In the genomic region with DNA sequence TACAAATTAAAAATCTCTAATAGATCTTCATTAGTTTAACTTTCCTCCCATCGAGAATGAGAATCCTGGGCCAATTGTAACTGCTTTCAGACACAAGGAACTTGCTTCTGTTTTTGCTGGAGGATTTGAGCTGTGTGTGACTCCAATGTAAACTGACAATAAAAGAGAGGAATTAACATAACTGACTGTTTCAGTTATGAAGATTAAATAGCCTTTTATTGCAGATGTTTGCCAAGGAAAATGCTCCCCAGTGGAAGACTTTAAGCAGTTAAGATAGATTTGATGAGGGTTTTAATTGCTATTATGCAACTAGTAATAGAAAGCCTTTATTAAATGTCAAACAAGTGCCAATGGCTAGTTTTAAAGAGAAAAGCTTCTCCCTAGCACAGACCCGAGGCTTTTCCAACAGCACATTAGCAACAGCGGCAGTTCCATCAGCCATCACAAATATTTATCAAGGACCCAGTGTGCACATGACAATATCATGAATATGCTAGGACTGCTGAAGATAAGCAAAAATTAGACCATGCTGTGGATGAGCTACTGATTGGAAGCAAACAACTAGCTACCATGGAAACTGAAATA, we compare ENCODE assay signal across 30 mouse cellular contexts.
DNase-seq lines count a peak whose midpoint lies in the region; ATAC-seq and TF ChIP-seq lines count a peak whose summit lies in the region.
"Had no signal": no experiment of that assay in that cellular context is flagged by ENCODE, and none has a peak within 500 bp of the region (broad histone marks: within the 10 kb centered on the region; RNA-seq: fewer than 3 reads in every experiment).

No protein-coding gene starts in this region.

- H3K27ac ChIP-seq in forebrain, embryonic 14.5 days (ENCODE audit: low read depth, low read length): no peak overlapping the region
- H3K27ac ChIP-seq in forebrain, embryonic 13.5 days: no peak overlapping the region
- H3K27ac ChIP-seq in kidney, postnatal 0 days: no peak overlapping the region
- H3K27ac ChIP-seq in kidney, embryonic 14.5 days (ENCODE audit: low read depth, low read length): no peak overlapping the region
- H3K27ac ChIP-seq in midbrain, embryonic 14.5 days (replicated peaks; ENCODE audit: low read depth, low read length): no peak overlapping the region
- H3K27ac ChIP-seq in midbrain, embryonic 11.5 days (ENCODE audit: low read depth, low read length): no peak overlapping the region
- H3K27ac ChIP-seq: embryonic facial prominence, embryonic 12.5 days; gastrocnemius, adult 2 months; hindbrain, embryonic 14.5 days; liver, embryonic 14.5 days; stomach, postnatal 0 days had no signal

- H3K36me3 ChIP-seq in forebrain, embryonic 14.5 days (ENCODE audit: control insufficient read depth, insufficient read depth, low read length): no peaks in the 10 kb centered on the region
- no peaks in the 10 kb centered on the region for H3K36me3 ChIP-seq in forebrain, embryonic 13.5 days (ENCODE audit: poor library complexity, severe bottlenecking)
- no peaks in the 10 kb centered on the region for H3K36me3 ChIP-seq in kidney, postnatal 0 days (ENCODE audit: insufficient read depth, low read length)
- H3K36me3 ChIP-seq in kidney, embryonic 14.5 days (ENCODE audit: control insufficient read depth, insufficient read depth, low read length): no peaks in the 10 kb centered on the region
- no peaks in the 10 kb centered on the region for H3K36me3 ChIP-seq in midbrain, embryonic 14.5 days (ENCODE audit: control insufficient read depth, insufficient read depth, low read length)
- H3K36me3 ChIP-seq in midbrain, embryonic 11.5 days (ENCODE audit: control insufficient read depth, insufficient read depth, low read length): no peaks in the 10 kb centered on the region
- H3K36me3 ChIP-seq: embryonic facial prominence, embryonic 12.5 days; G1E had no signal

- peak; percentile 9 for DNase-seq in forebrain, embryonic 14.5 days (ENCODE audit: low spot score)
- DNase-seq in kidney, postnatal 0 days (ENCODE audit: low spot score): peak; percentile 2
- peak; percentile 3 for DNase-seq in midbrain, embryonic 14.5 days
- DNase-seq in midbrain, embryonic 11.5 days (ENCODE audit: low spot score, missing footprints): no peak
- no peak for DNase-seq in ovary, postnatal 14 days (ENCODE audit: low spot score)
- DNase-seq: adrenal gland, postnatal 10 days; cerebellum, adult 11 months; cerebellum, adult 9-10 months; cerebellum, postnatal 36 days; gastrocnemius, adult 2 months; gastrocnemius, postnatal 36 days; heart, adult 18-20 months; heart, postnatal 36 days; kidney, adult 18-20 months; kidney, postnatal 10 days; layer of hippocampus, adult 9-11 months; liver; lung, postnatal 14 days; right cerebral cortex, postnatal 4 days; thymus, adult 18-20 months; thymus, postnatal 25 days had no signal

- H3K4me2 ChIP-seq in forebrain, embryonic 14.5 days (ENCODE audit: low read length): no peak overlapping the region
- no peak overlapping the region for H3K4me2 ChIP-seq in forebrain, embryonic 13.5 days
- H3K4me2 ChIP-seq in kidney, postnatal 0 days (ENCODE audit: low read length): no peak overlapping the region
- no peak overlapping the region for H3K4me2 ChIP-seq in kidney, embryonic 14.5 days (replicated peaks; ENCODE audit: low read depth, low read length)
- no peak overlapping the region for H3K4me2 ChIP-seq in midbrain, embryonic 14.5 days (ENCODE audit: low read length)
- no peak overlapping the region for H3K4me2 ChIP-seq in midbrain, embryonic 11.5 days
- H3K4me2 ChIP-seq: embryonic facial prominence, embryonic 12.5 days; heart, embryonic 11.5 days; hindbrain, embryonic 14.5 days had no signal

- no peaks in the 10 kb centered on the region for H3K9me3 ChIP-seq in forebrain, embryonic 14.5 days (replicated peaks; ENCODE audit: control insufficient read depth, low read length)
- H3K9me3 ChIP-seq in forebrain, embryonic 13.5 days (replicated peaks): no peaks in the 10 kb centered on the region
- H3K9me3 ChIP-seq in kidney, postnatal 0 days (replicated peaks; ENCODE audit: low read length): no peaks in the 10 kb centered on the region
- no peaks in the 10 kb centered on the region for H3K9me3 ChIP-seq in kidney, embryonic 14.5 days (ENCODE audit: control insufficient read depth, low read length)
- no peaks in the 10 kb centered on the region for H3K9me3 ChIP-seq in midbrain, embryonic 14.5 days (ENCODE audit: control insufficient read depth, low read length)
- no peaks in the 10 kb centered on the region for H3K9me3 ChIP-seq in midbrain, embryonic 11.5 days (ENCODE audit: control insufficient read depth, low read length)
- H3K9me3 ChIP-seq: embryonic facial prominence, embryonic 12.5 days; G1E had no signal

- H3K27me3 ChIP-seq in forebrain, embryonic 14.5 days (replicated peaks; ENCODE audit: control insufficient read depth, insufficient read depth, low read length): no peaks in the 10 kb centered on the region
- H3K27me3 ChIP-seq in forebrain, embryonic 13.5 days: no peaks in the 10 kb centered on the region
- no peaks in the 10 kb centered on the region for H3K27me3 ChIP-seq in kidney, postnatal 0 days (ENCODE audit: insufficient read depth, low read length)
- H3K27me3 ChIP-seq in kidney, embryonic 14.5 days (ENCODE audit: control insufficient read depth, insufficient read depth, low read length): no peaks in the 10 kb centered on the region
- no peaks in the 10 kb centered on the region for H3K27me3 ChIP-seq in midbrain, embryonic 14.5 days (ENCODE audit: control insufficient read depth, insufficient read depth, low read length)
- no peaks in the 10 kb centered on the region for H3K27me3 ChIP-seq in midbrain, embryonic 11.5 days (ENCODE audit: control insufficient read depth, insufficient read depth, low read length)
- H3K27me3 ChIP-seq: embryonic facial prominence, embryonic 12.5 days; Patski had no signal

- TF ChIP-seq CTCF in kidney, postnatal 0 days (IDR thresholded peaks at IDR 0.05; ENCODE audit: low read depth): no peak

- H3K9ac ChIP-seq in forebrain, embryonic 14.5 days (ENCODE audit: low read length): no peak overlapping the region
- no peak overlapping the region for H3K9ac ChIP-seq in forebrain, embryonic 13.5 days
- H3K9ac ChIP-seq in kidney, postnatal 0 days (ENCODE audit: low read depth, low read length): no peak overlapping the region
- no peak overlapping the region for H3K9ac ChIP-seq in kidney, embryonic 14.5 days (ENCODE audit: low read depth, low read length)
- H3K9ac ChIP-seq in midbrain, embryonic 14.5 days (replicated peaks; ENCODE audit: low read length): no peak overlapping the region
- no peak overlapping the region for H3K9ac ChIP-seq in midbrain, embryonic 11.5 days (ENCODE audit: low read length)
- H3K9ac ChIP-seq: embryonic facial prominence, embryonic 12.5 days; hindbrain, embryonic 14.5 days; liver, embryonic 14.5 days had no signal

- no peak for ATAC-seq in forebrain, embryonic 14.5 days
- no peak for ATAC-seq in forebrain, embryonic 13.5 days
- ATAC-seq in kidney, postnatal 0 days (replicated peaks; ENCODE audit: low FRiP score, low read depth): no peak
- ATAC-seq in kidney, embryonic 14.5 days (ENCODE audit: low FRiP score, low TSS enrichment): no peak
- ATAC-seq in midbrain, embryonic 14.5 days (ENCODE audit: low FRiP score, low TSS enrichment): no peak
- no peak for ATAC-seq in midbrain, embryonic 11.5 days (ENCODE audit: low FRiP score)
- ATAC-seq: Patski had no signal

- no peaks in the 10 kb centered on the region for H3K4me1 ChIP-seq in forebrain, embryonic 14.5 days (ENCODE audit: control insufficient read depth, insufficient read depth, low read length)
- H3K4me1 ChIP-seq in forebrain, embryonic 13.5 days: no peaks in the 10 kb centered on the region
- no peaks in the 10 kb centered on the region for H3K4me1 ChIP-seq in kidney, postnatal 0 days (replicated peaks; ENCODE audit: insufficient read depth, low read length)
- H3K4me1 ChIP-seq in kidney, embryonic 14.5 days (ENCODE audit: control insufficient read depth, insufficient read depth, low read length): no peaks in the 10 kb centered on the region
- H3K4me1 ChIP-seq in midbrain, embryonic 14.5 days (ENCODE audit: control insufficient read depth, insufficient read depth, low read length): no peaks in the 10 kb centered on the region
- H3K4me1 ChIP-seq in midbrain, embryonic 11.5 days (ENCODE audit: control insufficient read depth, insufficient read depth, low read length): no peaks in the 10 kb centered on the region
- H3K4me1 ChIP-seq: embryonic facial prominence, embryonic 12.5 days had no signal

- H3K4me3 ChIP-seq in forebrain, embryonic 14.5 days (ENCODE audit: low read depth, low read length): no peak overlapping the region
- H3K4me3 ChIP-seq in forebrain, embryonic 13.5 days: no peak overlapping the region
- no peak overlapping the region for H3K4me3 ChIP-seq in kidney, postnatal 0 days (replicated peaks; ENCODE audit: low read depth, low read length)
- H3K4me3 ChIP-seq in kidney, embryonic 14.5 days (ENCODE audit: low read length): no peak overlapping the region
- no peak overlapping the region for H3K4me3 ChIP-seq in midbrain, embryonic 14.5 days (replicated peaks; ENCODE audit: low read depth, low read length)
- H3K4me3 ChIP-seq in midbrain, embryonic 11.5 days (ENCODE audit: low read depth, low read length): no peak overlapping the region
- H3K4me3 ChIP-seq: embryonic facial prominence, embryonic 12.5 days; gastrocnemius, adult 2 months had no signal

- 44% methylated on average over 3 of the region's 3 CpGs for WGBS in forebrain, embryonic 14.5 days
- 48% methylated on average over 3 of the region's 3 CpGs for WGBS in forebrain, embryonic 13.5 days
- 69% methylated on average over 3 of the region's 3 CpGs for WGBS in kidney, postnatal 0 days
- WGBS in kidney, embryonic 14.5 days: 76% methylated on average over 3 of the region's 3 CpGs
- WGBS in midbrain, embryonic 14.5 days: 61% methylated on average over 3 of the region's 3 CpGs
- 69% methylated on average over 3 of the region's 3 CpGs for WGBS in midbrain, embryonic 11.5 days

Comparison
In these comparisons a context has a peak if more than half of its experiments do, and no peak if none do; other contexts are left out.
1. DNase-seq: peak in forebrain, embryonic 14.5 days (single experiment), kidney, postnatal 0 days (single experiment) and midbrain, embryonic 14.5 days (single experiment); none in midbrain, embryonic 11.5 days (single experiment) and ovary, postnatal 14 days (single experiment).